Mouse (Mus musculus) midbrain, embryonic 13.5 days (tissue): ENCODE results near the gene Gm9112. TPM values are rescaled to one million over a fixed set of nuclear protein-coding genes. Genes with fewer than 3 reads are reported as not detected.
"Not testable (repeated sequence)": the region's sequence is repeated elsewhere in the genome, so short reads cannot be mapped to it uniquely, and the experiment has no call there.

Source experiments
- ATAC-seq: fragments of 200-750 bp; cut with Nextera tagmentation; 2 replicates; pipeline ENCODE4 v1.8.0; 2017; ENCODE audit warnings: mild to moderate bottlenecking, moderate TSS enrichment, moderate library complexity
- H3K27ac ChIP-seq: fragments of 300-500 bp; sonication (generic); 2 replicates; pipeline ENCODE4 v1.5.1; 2015; ENCODE audit warnings: inconsistent platforms, mild to moderate bottlenecking, moderate library complexity
- H3K27me3 ChIP-seq: fragments of 300-500 bp; sonication (generic); 2 replicates; pipeline ENCODE4 v1.6.1; 2015; ENCODE audit warnings: mild to moderate bottlenecking, inconsistent platforms
- H3K36me3 ChIP-seq: fragments of 300-500 bp; sonication (generic); 2 replicates; pipeline ENCODE4 v1.6.1; 2015; ENCODE audit warnings: mild to moderate bottlenecking, inconsistent platforms
- H3K4me1 ChIP-seq: fragments of 300-500 bp; sonication (generic); replicated peaks from 2 replicates; pipeline ENCODE4 v1.6.1; 2015; ENCODE audit warnings: inconsistent platforms
- H3K4me2 ChIP-seq: fragments of 300-500 bp; sonication (generic); replicated peaks from 2 replicates; pipeline ENCODE4 v1.6.1; 2015; ENCODE audit warnings: moderate library complexity, mild to moderate bottlenecking, inconsistent platforms
- H3K4me3 ChIP-seq: fragments of 300-500 bp; sonication (generic); replicated peaks from 2 replicates; pipeline ENCODE4 v1.5.1; 2015; ENCODE audit warnings: mild to moderate bottlenecking, inconsistent platforms
- H3K9ac ChIP-seq: fragments of 300-500 bp; sonication (generic); replicated peaks from 2 replicates; pipeline ENCODE4 v1.6.1; 2015; ENCODE audit warnings: mild to moderate bottlenecking, inconsistent platforms
- H3K9me3 ChIP-seq: fragments of 300-500 bp; sonication (generic); 2 replicates; pipeline ENCODE4 v1.6.1; 2016; ENCODE audit warnings: mild to moderate bottlenecking, inconsistent platforms
- WGBS: fragments of 180-500 bp; shearing (Covaris S2); methylation state at CpG from one replicate; pipeline ENCODE4 v1.1.7; 2015; 5-methylcytosine and 5-hydroxymethylcytosine counted together
- polyA plus RNA-seq: library from polyadenylated mRNA; unstranded; fragments of >200 nt; fragmentation: Nextera tagmentation; extraction: Ambion mirVana; gene quantifications from 2 replicates; pipeline ENCODE4 v1.2.1, GENCODE M21; 2015

The Gm9112 gene
- polyA plus RNA-seq: not detected in 2 replicates

- WGBS: 84% methylated on average over 9 of the region's 10 CpGs
- not testable (repeated sequence) for H3K27me3 ChIP-seq, H3K36me3 ChIP-seq, H3K4me1 ChIP-seq, ATAC-seq, H3K9me3 ChIP-seq, H3K27ac ChIP-seq, H3K9ac ChIP-seq, H3K4me2 ChIP-seq, H3K4me3 ChIP-seq
Observed at GRCm38 (mm10) chrX:102707535-102707934, at the start of gene Gm9112, which contains the start of gene Dmrtc1b. Gm9112 (minus strand) TSS chrX:102707635. Dmrtc1b (plus strand) TSS chrX:102707865.

- not testable (repeated sequence) for H3K36me3 ChIP-seq, H3K4me3 ChIP-seq, H3K4me1 ChIP-seq, H3K4me2 ChIP-seq, H3K9me3 ChIP-seq, H3K27me3 ChIP-seq, ATAC-seq, H3K27ac ChIP-seq, H3K9ac ChIP-seq
- 95% methylated on average over 6 of the region's 6 CpGs for WGBS
Observed at GRCm38 (mm10) chrX:102724226-102724625, 16.8 kb upstream of the Gm9112 start.

- H3K27me3 ChIP-seq, H3K9ac ChIP-seq, H3K4me1 ChIP-seq, H3K4me2 ChIP-seq, H3K36me3 ChIP-seq, ATAC-seq, H3K4me3 ChIP-seq, H3K27ac ChIP-seq, H3K9me3 ChIP-seq: not testable (repeated sequence)
- 76% methylated on average over 3 of the region's 3 CpGs for WGBS
Observed at GRCm38 (mm10) chrX:102700636-102701035, 6.8 kb downstream of the Gm9112 start.

DNA sequence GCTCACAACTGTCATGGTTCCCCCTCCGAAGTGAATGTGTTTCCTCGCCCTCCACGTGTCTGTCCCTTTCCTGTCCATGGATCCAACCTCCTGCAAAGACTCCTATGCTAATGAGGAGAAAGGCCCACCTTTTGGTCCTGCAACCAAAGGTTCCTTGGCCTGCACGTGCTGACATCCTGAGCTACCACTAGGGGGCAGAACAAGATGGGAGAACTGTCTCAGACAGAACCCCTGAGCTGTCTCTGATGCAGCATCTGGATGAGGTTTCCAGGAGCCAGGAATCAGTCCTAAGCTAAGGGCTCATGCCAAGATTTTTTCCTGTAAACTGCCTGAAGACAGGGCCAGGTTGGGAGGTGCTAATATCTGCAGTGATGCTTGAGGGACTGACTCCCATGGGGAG is 18.2 kb downstream of the Gm9112 start:
- peak; percentile 68; the same call in 1 of the 2 replicates for ATAC-seq
- H3K27me3 ChIP-seq: peaks cover 14% of the 10 kb centered on the region; the same call in 1 of the 2 replicates
- H3K4me1 ChIP-seq, H3K36me3 ChIP-seq, H3K4me3 ChIP-seq, H3K27ac ChIP-seq, H3K4me2 ChIP-seq, H3K9ac ChIP-seq, H3K9me3 ChIP-seq: not testable (repeated sequence)
- 17% methylated on average over 4 of the region's 4 CpGs for WGBS

GRCm38 (mm10) chrX:102686872-102687271 is 20.6 kb downstream of the Gm9112 start, which contains the start of gene Gm3880:
Gm3880 (minus strand) TSS chrX:102686972.
- not testable (repeated sequence) for H3K9ac ChIP-seq, H3K9me3 ChIP-seq, H3K4me1 ChIP-seq, H3K27me3 ChIP-seq, ATAC-seq, H3K4me3 ChIP-seq, H3K36me3 ChIP-seq, H3K4me2 ChIP-seq, H3K27ac ChIP-seq
- WGBS: 93% methylated on average over 5 of the region's 5 CpGs

DNA sequence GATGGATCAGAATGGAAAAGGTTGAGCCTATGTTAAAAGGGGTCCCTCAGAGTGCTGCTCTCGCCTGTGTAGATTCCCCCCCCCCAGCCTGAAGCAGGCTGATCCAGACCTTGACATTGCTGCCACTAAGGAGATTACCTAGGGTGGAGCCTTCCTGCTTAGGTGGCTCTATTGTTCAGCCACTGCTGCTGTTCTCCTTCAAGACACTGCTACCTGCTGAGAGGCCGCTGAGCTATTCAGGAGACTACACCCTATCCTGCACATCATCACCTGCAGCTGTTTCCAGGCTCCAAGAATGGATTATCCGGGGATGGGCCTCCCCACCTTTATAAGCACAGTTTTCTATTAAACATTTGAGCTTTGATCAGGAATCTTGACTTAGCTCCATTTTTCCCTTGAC is 22.7 kb downstream of the Gm9112 start:
- ATAC-seq, H3K4me3 ChIP-seq, H3K27me3 ChIP-seq, H3K27ac ChIP-seq, H3K36me3 ChIP-seq, H3K4me2 ChIP-seq, H3K9me3 ChIP-seq, H3K9ac ChIP-seq, H3K4me1 ChIP-seq: not testable (repeated sequence)
- WGBS: 38% methylated on average over 3 of the region's 3 CpGs

DNA sequence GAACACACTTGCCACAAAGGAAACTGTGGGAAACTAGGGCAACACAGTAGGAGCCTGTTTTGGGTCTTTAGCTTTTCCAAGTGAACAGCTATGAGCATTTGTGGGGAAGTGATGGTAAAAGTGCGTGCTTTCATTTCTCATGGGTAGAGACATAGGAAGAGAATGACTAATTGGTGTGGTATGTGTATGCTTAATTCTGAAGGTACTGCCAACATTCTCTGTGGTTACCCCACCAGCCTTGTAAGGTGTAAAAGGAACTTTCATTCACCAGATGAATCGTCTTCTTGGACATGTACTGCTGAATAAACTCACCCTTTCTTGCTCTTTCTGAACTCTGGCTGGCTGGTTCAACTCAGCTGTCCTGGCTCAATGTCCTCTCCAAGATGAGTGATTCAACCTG is 40.8 kb downstream of the Gm9112 start:
- no peak for ATAC-seq
- Histone ChIP-seq H3K4me1 (no peaks in the 10 kb centered on the region), H3K27me3 (0 out of 2 replicates have a peak, but pooled peaks cover 3% of the 10 kb centered on the region), H3K36me3 (no peaks in the 10 kb centered on the region), H3K4me2 (no peak overlapping the region), H3K27ac (no peak overlapping the region), H3K4me3 (no peak overlapping the region), H3K9me3 (no peaks in the 10 kb centered on the region), H3K9ac (no peak overlapping the region)
- WGBS: 72% methylated on average over 2 of the region's 2 CpGs

DNA sequence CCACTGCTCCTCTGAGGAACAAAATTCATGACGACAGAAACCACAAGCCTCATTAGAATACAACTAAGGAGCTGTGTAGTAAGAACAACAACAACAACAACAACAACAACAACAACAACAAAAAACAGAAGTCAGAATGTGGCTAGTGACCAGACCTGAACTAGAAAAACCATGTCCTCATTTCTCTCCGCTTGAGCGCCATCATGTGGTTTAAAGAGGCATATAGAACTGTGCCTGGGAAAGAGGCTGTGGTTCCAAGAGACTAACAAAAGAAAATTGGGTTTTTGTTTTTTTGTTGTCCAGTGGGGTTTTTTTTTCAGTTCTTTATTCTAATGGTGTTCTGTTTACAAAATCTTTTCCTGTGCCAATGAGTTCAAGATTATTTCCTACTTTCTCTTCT is 46.7 kb downstream of the Gm9112 start:
- WGBS: 10% methylated on average over 3 of the region's 3 CpGs

More for the DNA sequence above, 46.7 kb downstream of the Gm9112 start:
- Histone ChIP-seq H3K9me3 (no peaks in the 10 kb centered on the region), H3K4me2 (no peak overlapping the region), H3K36me3 (no peaks in the 10 kb centered on the region), H3K27ac (no peak overlapping the region), H3K4me1 (no peaks in the 10 kb centered on the region), H3K27me3 (no peaks in the 10 kb centered on the region), H3K9ac (no peak overlapping the region), H3K4me3 (no peak overlapping the region)
- ATAC-seq: no peak

Other genes with a start within 250 kb of the Gm9112 start
- gene Hdac8, start 202.3 kb downstream of the Gm9112 start, polyA plus RNA-seq: 9.4 and 10.6 TPM in 2 replicates
- gene Phka1, start 63.4 kb downstream of the Gm9112 start, polyA plus RNA-seq: 5.2 and 5.6 TPM in 2 replicates
- gene Gm3880, start 20.7 kb downstream of the Gm9112 start, polyA plus RNA-seq: not detected in 2 replicates
- not detected in 2 replicates for gene Dmrtc1b, start 230 bp upstream of the Gm9112 start, polyA plus RNA-seq
- gene Dmrtc1c1, start 95.3 kb upstream of the Gm9112 start, polyA plus RNA-seq: not detected in 2 replicates
- not detected in 2 replicates for gene Dmrtc1c2, start 147.0 kb upstream of the Gm9112 start, polyA plus RNA-seq
- not detected in 2 replicates for gene 1700031F05Rik, start 160.3 kb upstream of the Gm9112 start, polyA plus RNA-seq
- gene Dmrtc1a, start 201.1 kb upstream of the Gm9112 start, polyA plus RNA-seq: 1.1 and 2.0 TPM in 2 replicates
- not detected in 2 replicates for gene 1700011M02Rik, start 201.3 kb upstream of the Gm9112 start, polyA plus RNA-seq
- gene 1700018G05Rik, start 220.7 kb upstream of the Gm9112 start, polyA plus RNA-seq: not detected in 2 replicates